Mouse (Mus musculus) MN1 (cell line): ENCODE results near the gene Atp11a.

Source experiments
- DNase-seq: peaks from one replicate; pipeline ENCODE4 v3.0.0-alpha.2; 2016; ENCODE audit warnings: low spot score

Gene Atp11a

GRCm38 (mm10) chr8:12873357-12874046, 116.7 kb downstream of the Atp11a start, which contains the start of gene Mcf2l:
Gene Mcf2l (plus strand): TSS chr8:12873806.
- no peak for DNase-seq

- DNase-seq: no peak
These were observed 117.5 kb downstream of the Atp11a start for GRCm38 (mm10) chr8:12874194-12874791.

- DNase-seq: no peak
These were observed 118.2 kb downstream of the Atp11a start for GRCm38 (mm10) chr8:12874971-12875370.

- DNase-seq: no peak
These were observed 120.3 kb downstream of the Atp11a start for GRCm38 (mm10) chr8:12877126-12877525.

- DNase-seq: no peak
These were observed 123.3 kb downstream of the Atp11a start for GRCm38 (mm10) chr8:12880163-12880562.

GRCm38 (mm10) chr8:12883051-12884004, 126.5 kb downstream of the Atp11a start:
- no peak for DNase-seq

- DNase-seq: no peak
These were observed 131.1 kb downstream of the Atp11a start for GRCm38 (mm10) chr8:12887772-12888435.

GRCm38 (mm10) chr8:12889046-12889598, 132.3 kb downstream of the Atp11a start:
- no peak for DNase-seq

- DNase-seq: no peak
These were observed 136.2 kb downstream of the Atp11a start for GRCm38 (mm10) chr8:12892882-12893446.

- DNase-seq: no peak
These were observed 137.2 kb downstream of the Atp11a start for GRCm38 (mm10) chr8:12893797-12894578.

- DNase-seq: no peak
These were observed 138.1 kb downstream of the Atp11a start for GRCm38 (mm10) chr8:12894783-12895534.

- DNase-seq: no peak
These were observed 138.8 kb downstream of the Atp11a start for GRCm38 (mm10) chr8:12895535-12896150.

GRCm38 (mm10) chr8:12896494-12897373, 139.9 kb downstream of the Atp11a start:
- no peak for DNase-seq

- DNase-seq: no peak
These were observed 141.0 kb downstream of the Atp11a start for GRCm38 (mm10) chr8:12897815-12898214.

GRCm38 (mm10) chr8:12903790-12904415, 147.1 kb downstream of the Atp11a start:
- DNase-seq: no peak

GRCm38 (mm10) chr8:12905122-12905521, 148.3 kb downstream of the Atp11a start:
- DNase-seq: no peak

GRCm38 (mm10) chr8:12905599-12906321, 148.9 kb downstream of the Atp11a start:
- no peak for DNase-seq
